Mouse (Mus musculus): ENCODE data around the gene Rhbdf1.

Rhbdf1 gene

GRCm38 (mm10) chr11:32241391-32241790 lies 19.3 kb upstream of the Rhbdf1 start:
- DNase-seq (ENCODE audit: inconsistent age in 2 of 2, low spot score in 1 of 2), result no peak

DNA sequence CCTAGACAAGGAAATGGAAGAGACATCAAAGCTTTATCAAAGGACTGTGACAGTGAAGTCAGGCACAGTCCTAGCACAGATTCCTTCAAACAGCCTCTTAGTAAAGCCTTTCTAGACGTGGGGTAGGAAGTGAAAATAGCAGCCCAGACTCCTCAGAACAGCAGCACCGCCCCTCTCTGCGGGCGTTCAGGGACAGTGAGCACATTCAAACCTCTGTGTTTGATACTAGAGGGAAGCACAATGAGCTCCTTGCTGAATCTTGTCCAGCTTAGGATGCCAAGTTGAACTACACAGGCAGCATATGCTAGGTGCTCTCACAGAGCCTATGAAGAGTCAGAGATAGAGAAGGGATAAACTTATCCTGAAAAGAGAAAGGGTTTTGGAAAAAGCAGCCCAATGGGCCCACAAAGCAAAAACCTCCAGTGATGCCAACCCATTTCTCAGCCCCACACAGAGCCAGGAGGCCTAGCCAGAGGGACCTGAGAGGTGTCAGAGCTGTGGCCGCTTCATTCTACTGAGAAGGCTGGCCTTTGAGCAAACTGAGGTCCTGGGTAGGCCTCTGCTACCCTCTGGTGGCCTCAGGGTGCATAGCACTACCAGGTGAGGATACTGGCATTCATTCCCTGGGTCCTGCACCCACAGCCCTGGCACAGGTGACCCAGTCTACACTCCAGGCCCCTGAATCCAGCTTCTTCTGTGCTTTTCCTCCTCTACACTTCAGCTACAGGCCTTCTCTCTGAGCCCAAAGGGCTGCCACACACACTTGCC lies 16.2 kb upstream of the Rhbdf1 start:
- DNase-seq (ENCODE audit: inconsistent age in 2 of 2, low spot score in 1 of 2), result peak; percentile 74 to 93

GRCm38 (mm10) chr11:32237411-32237795 lies 15.3 kb upstream of the Rhbdf1 start:
- DNase-seq (ENCODE audit: inconsistent age in 2 of 2, low spot score in 1 of 2), result no peak

GRCm38 (mm10) chr11:32236712-32237410 lies 14.8 kb upstream of the Rhbdf1 start:
- DNase-seq (ENCODE audit: inconsistent age in 2 of 2, low spot score in 1 of 2), result peak; percentile 57 to 85

- DNase-seq (ENCODE audit: inconsistent age in 2 of 2, low spot score in 1 of 2), result peak in 1 of 2 experiments; percentile 43
Measured at GRCm38 (mm10) chr11:32236132-32236531, 14.0 kb upstream of the Rhbdf1 start.

- DNase-seq (ENCODE audit: inconsistent age in 2 of 2, low spot score in 1 of 2), result peak; percentile 80 to 90
Measured at GRCm38 (mm10) chr11:32235646-32236045, 13.5 kb upstream of the Rhbdf1 start.

DNA sequence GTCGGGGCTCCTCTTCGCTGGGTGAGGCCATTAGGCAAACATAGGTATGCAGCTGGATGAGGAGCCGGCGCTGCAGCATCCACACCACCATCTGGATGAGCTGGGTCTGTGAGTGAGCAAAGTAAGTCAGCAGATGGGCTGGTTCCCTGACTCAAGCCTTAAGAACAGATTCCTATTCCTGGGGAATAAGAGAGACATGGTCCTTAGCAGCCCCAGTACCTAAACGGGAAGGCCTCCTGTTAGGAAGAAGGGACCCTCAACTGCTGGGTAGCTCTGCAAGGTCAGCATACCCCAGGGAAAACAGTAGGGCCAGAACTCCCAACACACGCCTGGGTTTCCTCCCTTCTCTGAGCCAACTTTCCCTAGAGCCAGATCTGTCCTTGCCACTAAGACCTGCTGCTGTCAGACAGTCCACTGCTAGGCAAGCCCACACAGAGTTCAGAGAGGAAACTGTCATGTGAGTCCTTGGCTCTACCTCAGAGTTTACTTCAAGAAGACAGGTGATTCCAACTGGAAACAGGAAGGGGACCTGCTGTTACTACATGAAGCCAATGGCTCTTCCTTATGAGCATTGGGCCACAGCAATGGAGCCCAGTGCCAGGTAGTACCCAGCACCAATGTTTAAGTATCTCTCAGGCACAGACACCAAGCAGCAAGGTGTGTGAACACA lies 12.9 kb upstream of the Rhbdf1 start:
- DNase-seq (ENCODE audit: inconsistent age in 2 of 2, low spot score in 1 of 2), result peak in 1 of 2 experiments; percentile 62

DNA sequence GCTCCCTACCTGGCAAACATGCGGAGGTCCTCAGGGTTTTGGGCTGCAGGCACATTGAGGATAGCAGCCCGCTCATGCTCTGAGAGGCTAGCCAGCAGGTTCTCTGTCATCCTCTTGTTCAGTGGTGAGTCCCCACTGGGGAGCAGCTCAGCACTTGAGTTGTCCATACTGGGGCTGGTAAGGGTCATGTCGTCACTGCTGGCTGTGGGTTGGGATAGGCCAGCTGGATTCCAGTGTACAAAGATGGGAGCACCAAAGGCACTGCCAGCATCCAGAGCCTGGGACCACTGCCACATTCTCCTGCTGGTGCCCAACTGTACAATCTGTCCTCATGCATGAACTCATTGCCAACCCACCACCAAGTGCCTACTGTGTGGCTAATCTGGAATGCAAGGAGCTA lies 11.8 kb upstream of the Rhbdf1 start:
- DNase-seq (ENCODE audit: inconsistent age in 2 of 2, low spot score in 1 of 2), result peak in 1 of 2 experiments; percentile 37

- DNase-seq (ENCODE audit: inconsistent age in 2 of 2, low spot score in 1 of 2), result peak; percentile 43 to 53
Measured at GRCm38 (mm10) chr11:32232848-32233247, 10.7 kb upstream of the Rhbdf1 start.

- no peak for DNase-seq (ENCODE audit: inconsistent age in 2 of 2, low spot score in 1 of 2)
Measured at GRCm38 (mm10) chr11:32231125-32231524, 9.0 kb upstream of the Rhbdf1 start.

GRCm38 (mm10) chr11:32230220-32230619 lies 8.1 kb upstream of the Rhbdf1 start:
- DNase-seq (ENCODE audit: inconsistent age in 2 of 2, low spot score in 1 of 2), result peak in 1 of 2 experiments; percentile 44

DNA sequence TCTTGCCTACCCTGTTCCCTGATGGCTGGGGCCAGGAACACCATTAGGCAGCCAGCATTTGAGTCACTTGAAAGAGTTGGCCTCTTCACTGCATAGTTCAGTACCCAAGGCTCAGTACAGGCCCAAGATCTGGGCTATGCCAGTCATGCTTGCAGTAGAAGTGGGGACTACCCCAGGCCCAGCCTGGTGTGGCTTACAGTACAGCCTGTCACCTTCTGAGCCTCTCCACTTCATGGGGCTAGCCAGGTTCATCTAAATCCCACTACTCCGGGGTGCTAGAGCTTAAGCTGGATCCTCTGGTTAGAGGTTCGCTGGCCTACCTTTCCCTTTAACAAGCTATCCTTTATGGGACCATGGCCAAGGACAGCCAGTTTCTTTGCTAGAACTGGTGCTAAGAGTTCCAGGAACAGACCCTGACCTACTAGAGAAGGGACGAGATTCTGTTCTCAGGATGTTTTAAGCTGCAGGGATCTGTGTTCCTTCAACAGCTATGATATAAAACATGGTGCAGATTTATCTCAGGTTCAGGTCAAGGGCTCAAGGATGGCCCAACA lies 6.3 kb upstream of the Rhbdf1 start:
- peak; percentile 65 to 84 for DNase-seq (ENCODE audit: inconsistent age in 2 of 2, low spot score in 1 of 2)

DNA sequence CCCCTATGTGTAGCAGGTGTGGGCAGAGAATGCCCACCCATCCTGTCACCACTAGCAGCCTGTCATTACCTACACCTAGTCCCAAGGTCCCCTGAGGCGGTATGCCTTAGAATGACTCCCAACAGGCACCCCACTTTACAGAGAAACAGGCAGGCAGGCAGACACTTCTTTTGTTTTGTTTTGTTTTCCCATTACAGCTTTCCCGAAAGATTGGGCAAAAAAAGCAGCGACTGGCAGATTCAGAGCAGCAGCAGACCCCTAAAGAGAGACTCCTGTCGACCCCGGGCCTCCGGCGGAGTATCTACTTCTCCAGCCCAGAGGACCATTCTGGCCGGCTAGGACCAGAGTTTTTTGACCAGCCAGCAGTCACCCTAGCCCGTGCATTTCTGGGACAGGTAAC lies 5.5 kb upstream of the Rhbdf1 start:
- DNase-seq (ENCODE audit: inconsistent age in 2 of 2, low spot score in 1 of 2), result peak in 1 of 2 experiments; percentile 49

- no peak for DNase-seq (ENCODE audit: inconsistent age in 2 of 2, low spot score in 1 of 2)
Measured at GRCm38 (mm10) chr11:32227041-32227440, 4.9 kb upstream of the Rhbdf1 start.

DNA sequence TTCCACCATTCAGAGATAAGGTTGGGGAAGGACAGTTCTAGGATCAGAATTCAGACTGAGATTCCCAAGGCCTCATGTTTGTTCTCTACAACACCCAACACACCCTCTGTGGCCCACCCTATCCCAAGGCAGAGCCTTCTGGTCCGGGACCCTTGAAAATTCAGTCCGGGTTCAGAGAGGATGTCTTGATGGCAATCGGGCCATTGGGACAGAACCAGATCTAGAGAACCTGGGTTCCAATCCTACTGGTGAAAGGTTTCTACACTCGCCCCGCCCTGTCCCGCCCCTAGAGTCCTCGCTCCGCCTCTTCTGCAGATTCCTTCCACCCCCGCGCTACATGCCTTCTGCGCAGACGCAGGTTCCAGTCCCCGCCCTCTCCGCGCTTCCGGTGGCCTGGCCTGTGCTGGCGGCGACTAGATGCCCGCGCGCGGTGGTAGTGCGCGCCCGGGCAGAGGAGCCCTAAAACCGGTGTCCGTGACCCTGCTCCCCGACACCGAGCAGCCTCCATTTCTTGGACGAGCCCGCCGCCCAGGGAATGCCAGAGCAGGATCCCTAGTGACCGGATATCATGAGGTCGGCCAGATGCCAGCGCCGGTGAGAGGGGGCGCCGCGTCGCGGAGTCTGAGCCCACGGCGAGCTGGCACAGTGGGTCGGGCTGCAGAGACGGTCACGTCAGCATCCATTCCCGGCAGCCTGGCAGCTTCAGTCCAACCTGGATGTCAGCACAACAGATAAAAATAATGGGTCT lies 4.2 kb upstream of the Rhbdf1 start, which contains the start of gene Mpg:
Gene Mpg, plus strand, starts transcription at position 382 of the 748 bp plus-strand sequence.
- DNase-seq (ENCODE audit: inconsistent age in 2 of 2, low spot score in 1 of 2), result peak; percentile 92 to 97

DNA sequence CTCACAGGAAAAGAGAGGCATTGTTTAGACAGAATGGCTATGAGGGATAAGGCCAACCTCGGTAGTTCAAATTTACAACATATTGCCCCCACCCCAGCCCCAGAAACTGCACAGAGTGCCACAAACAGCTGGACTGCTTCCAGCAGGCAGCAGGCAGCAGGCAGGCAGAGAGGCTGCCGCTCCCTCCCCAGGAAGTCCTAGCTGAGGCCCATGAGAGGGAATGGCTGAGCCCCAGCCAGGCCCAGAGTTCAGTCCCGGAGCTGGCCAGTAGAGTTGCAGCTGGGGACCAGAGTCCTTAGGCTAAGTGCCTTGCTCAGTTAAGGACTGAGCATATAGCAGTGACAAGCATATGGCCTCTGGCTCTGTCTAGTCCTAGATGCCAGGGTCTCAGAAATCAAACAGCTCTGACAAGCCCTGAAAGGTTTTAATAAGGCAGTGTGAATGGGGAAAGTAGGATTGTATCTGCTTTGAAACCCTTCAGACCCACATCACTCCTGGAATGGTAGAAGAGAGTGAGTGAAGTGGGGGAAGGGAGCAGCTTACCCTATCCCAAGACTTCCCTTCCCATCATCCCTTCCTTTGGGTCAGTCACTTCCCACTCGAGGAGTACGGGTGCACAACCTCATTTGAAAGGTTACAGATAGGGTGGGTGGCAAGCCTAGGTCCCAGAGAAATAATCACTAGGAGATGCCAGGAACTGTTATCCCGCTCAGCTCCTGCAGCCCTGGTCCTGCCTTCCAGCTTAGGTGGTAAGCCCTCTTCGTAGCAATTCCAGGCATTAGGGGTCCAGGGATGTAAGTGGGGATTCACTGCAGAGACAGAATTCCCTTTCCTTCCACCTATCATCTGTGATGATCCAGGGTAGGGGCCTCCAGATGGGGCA lies 3.4 kb upstream of the Rhbdf1 start:
- DNase-seq (ENCODE audit: inconsistent age in 2 of 2, low spot score in 1 of 2), result peak; percentile 43 to 72

- peak; percentile 74 to 92 for DNase-seq (ENCODE audit: inconsistent age in 2 of 2, low spot score in 1 of 2)
Measured at GRCm38 (mm10) chr11:32224468-32225139, 2.5 kb upstream of the Rhbdf1 start.

- DNase-seq (ENCODE audit: inconsistent age in 2 of 2, low spot score in 1 of 2), result peak in 1 of 2 experiments; percentile 38
Measured at GRCm38 (mm10) chr11:32223297-32223967, 1.3 kb upstream of the Rhbdf1 start.

Measured in adrenal gland, adult (tissue).